Mouse (Mus musculus) lung, embryonic 16.5 days (tissue): ENCODE measurements at regions not wholly inside any gene's neighbourhood (a gene's known extent, or its start where the extent isn't known, plus 50 kb on each side); places are given as distances from the start of the nearest gene placed in this dataset.

Source experiments
- ATAC-seq: fragments of 200-750 bp; cut with Nextera tagmentation; 2 replicates; pipeline ENCODE4 v1.8.0; 2017; ENCODE audit warnings: low read depth, mild to moderate bottlenecking, moderate library complexity
- H3K27ac ChIP-seq: fragments of 300-500 bp; sonication (generic); 2 replicates; pipeline ENCODE4 v1.5.1; 2014; ENCODE audit warnings: mild to moderate bottlenecking, control low read depth, low read length
- H3K27me3 ChIP-seq: fragments of 300-500 bp; sonication (generic); 2 replicates; pipeline ENCODE4 v1.6.1; 2014; ENCODE audit warnings: low read depth, low read length, mixed read lengths; ENCODE audit not compliant: control insufficient read depth, insufficient read depth
- H3K36me3 ChIP-seq: fragments of 300-500 bp; sonication (generic); 2 replicates; pipeline ENCODE4 v1.6.1; 2014; ENCODE audit warnings: low read length; ENCODE audit not compliant: control insufficient read depth, insufficient read depth
- H3K4me1 ChIP-seq: fragments of 300-500 bp; sonication (generic); replicated peaks from 2 replicates; pipeline ENCODE4 v1.6.1; 2014; ENCODE audit warnings: low read length, mixed read lengths; ENCODE audit not compliant: control insufficient read depth, insufficient read depth
- H3K4me2 ChIP-seq: fragments of 300-500 bp; sonication (generic); 2 replicates; pipeline ENCODE4 v1.6.1; 2014; ENCODE audit warnings: low read depth, low read length, control low read depth
- H3K4me3 ChIP-seq: fragments of 300-500 bp; sonication (generic); 2 replicates; pipeline ENCODE4 v1.5.1; 2014; ENCODE audit warnings: mild to moderate bottlenecking, low read length, control low read depth
- H3K9ac ChIP-seq: fragments of 300-500 bp; sonication (generic); 2 replicates; pipeline ENCODE4 v1.6.1; 2014; ENCODE audit warnings: low read length, control low read depth
- H3K9me3 ChIP-seq: fragments of 300-500 bp; sonication (generic); 2 replicates; pipeline ENCODE4 v1.6.1; 2016; ENCODE audit warnings: low read length; ENCODE audit not compliant: control insufficient read depth
- WGBS: fragments of 180-500 bp; shearing (Covaris S2); extraction: QIAGEN DNeasy Blood & Tissue Kit; methylation state at CpG from one replicate; pipeline ENCODE4 v1.1.7; 2014; 5-methylcytosine and 5-hydroxymethylcytosine counted together

DNA sequence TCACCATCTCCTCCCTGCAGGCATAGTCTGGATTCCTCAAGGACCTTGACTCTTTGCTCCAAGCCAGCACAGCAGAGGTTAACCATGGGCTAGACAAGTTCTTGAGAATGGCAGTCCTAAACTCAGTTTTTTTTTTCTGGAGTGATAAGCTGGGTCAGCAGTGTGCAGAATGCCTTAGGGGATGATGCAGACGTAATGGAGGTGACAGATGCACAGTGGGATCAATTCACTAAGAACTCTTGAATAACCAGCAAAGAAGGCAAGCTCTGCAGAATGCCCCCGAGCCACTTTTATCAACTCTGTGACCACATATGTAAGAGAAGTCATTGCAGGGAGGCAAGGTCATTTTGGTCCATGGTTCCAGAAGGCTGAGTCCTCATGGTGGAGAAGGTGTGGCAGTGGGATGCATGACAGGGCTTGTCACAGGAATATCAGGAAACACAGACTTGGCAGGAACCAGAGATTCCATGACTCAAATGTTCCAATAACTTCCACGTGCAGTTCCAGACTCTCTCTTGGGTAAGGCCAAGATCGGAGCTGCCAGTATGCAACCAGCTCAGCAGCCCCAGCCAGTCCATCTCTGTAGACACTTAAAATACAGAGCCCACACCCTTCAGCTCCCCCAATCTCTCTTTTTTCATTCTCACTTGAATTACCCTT, 494.3 kb downstream of the Cdh26 start:
- H3K9ac ChIP-seq, result no peak overlapping the region
- no peaks in the 10 kb centered on the region for H3K36me3 ChIP-seq
- H3K4me2 ChIP-seq, result no peak overlapping the region
- no peak overlapping the region for H3K4me3 ChIP-seq
- H3K27ac ChIP-seq, result no peak overlapping the region
- 57% methylated on average over 4 of the region's 4 CpGs for WGBS
- ATAC-seq, result no peak
- no peaks in the 10 kb centered on the region for H3K27me3 ChIP-seq
- no peaks in the 10 kb centered on the region for H3K9me3 ChIP-seq
- H3K4me1 ChIP-seq, result no peaks in the 10 kb centered on the region

DNA sequence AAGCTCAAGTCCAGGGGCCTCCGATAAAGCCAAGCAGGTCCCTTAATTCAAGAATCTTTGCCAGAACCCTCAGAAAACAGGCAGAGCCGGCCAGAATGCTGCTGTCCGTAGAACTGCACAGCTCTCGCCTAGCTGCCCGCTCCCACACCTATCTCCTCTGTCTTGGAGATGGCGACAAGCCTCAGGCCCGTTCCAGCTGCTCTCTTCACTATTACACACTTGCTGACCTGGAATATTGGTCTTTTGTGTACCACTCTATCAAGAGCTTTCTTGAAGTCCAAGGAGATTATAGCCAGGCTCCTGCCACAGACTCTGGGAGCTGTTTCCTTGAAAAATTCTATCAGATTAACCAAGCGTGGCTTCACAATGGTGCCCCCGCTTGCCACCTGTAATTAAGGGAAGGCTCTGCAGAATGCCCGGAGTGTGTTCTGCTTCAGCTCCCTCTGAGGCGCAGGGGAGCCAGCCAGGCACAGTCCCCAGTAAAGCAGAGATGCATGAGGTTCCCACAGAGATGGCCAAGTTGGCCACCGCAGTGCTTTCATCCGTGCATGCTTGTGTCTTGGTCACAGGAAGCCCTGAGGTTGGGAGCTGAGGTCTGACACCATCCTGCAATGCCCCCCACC, 496.8 kb downstream of the Cdh26 start:
- Histone ChIP-seq H3K27ac (no peak overlapping the region), H3K36me3 (no peaks in the 10 kb centered on the region), H3K4me2 (no peak overlapping the region), H3K4me1 (no peaks in the 10 kb centered on the region), H3K9ac (no peak overlapping the region), H3K4me3 (no peak overlapping the region), H3K27me3 (no peaks in the 10 kb centered on the region), H3K9me3 (no peaks in the 10 kb centered on the region)
- no peak for ATAC-seq
- WGBS, result 75% methylated on average over 13 of the region's 13 CpGs

- H3K4me3 ChIP-seq, result no peak overlapping the region
- no peaks in the 10 kb centered on the region for H3K27me3 ChIP-seq
- H3K9me3 ChIP-seq, result no peaks in the 10 kb centered on the region
- no peaks in the 10 kb centered on the region for H3K4me1 ChIP-seq
- WGBS, result 67% methylated on average over 6 of the region's 6 CpGs
- no peak overlapping the region for H3K27ac ChIP-seq
- no peak for ATAC-seq
- H3K4me2 ChIP-seq, result no peak overlapping the region
- no peak overlapping the region for H3K9ac ChIP-seq
- no peaks in the 10 kb centered on the region for H3K36me3 ChIP-seq
These were observed 498.7 kb downstream of the Cdh26 start for GRCm38 (mm10) chr2:178929033-178929432.

GRCm38 (mm10) chr2:178930125-178930524, 499.8 kb downstream of the Cdh26 start:
- H3K4me3 ChIP-seq, result no peak overlapping the region
- H3K9ac ChIP-seq, result no peak overlapping the region
- 51% methylated on average over 2 of the region's 2 CpGs for WGBS
- no peak for ATAC-seq
- H3K27me3 ChIP-seq, result no peaks in the 10 kb centered on the region
- no peak overlapping the region for H3K4me2 ChIP-seq
- H3K4me1 ChIP-seq, result no peaks in the 10 kb centered on the region
- H3K27ac ChIP-seq, result no peak overlapping the region
- no peaks in the 10 kb centered on the region for H3K9me3 ChIP-seq
- no peaks in the 10 kb centered on the region for H3K36me3 ChIP-seq

GRCm38 (mm10) chr2:178948471-178948870, 493.8 kb upstream of the Cdh4 start:
- ATAC-seq, result no peak
- Histone ChIP-seq H3K4me3 (no peak overlapping the region), H3K4me1 (no peaks in the 10 kb centered on the region), H3K27me3 (no peaks in the 10 kb centered on the region), H3K9ac (no peak overlapping the region), H3K9me3 (no peaks in the 10 kb centered on the region), H3K36me3 (no peaks in the 10 kb centered on the region), H3K4me2 (no peak overlapping the region), H3K27ac (no peak overlapping the region)
- WGBS, result 62% methylated on average over 6 of the region's 6 CpGs

DNA sequence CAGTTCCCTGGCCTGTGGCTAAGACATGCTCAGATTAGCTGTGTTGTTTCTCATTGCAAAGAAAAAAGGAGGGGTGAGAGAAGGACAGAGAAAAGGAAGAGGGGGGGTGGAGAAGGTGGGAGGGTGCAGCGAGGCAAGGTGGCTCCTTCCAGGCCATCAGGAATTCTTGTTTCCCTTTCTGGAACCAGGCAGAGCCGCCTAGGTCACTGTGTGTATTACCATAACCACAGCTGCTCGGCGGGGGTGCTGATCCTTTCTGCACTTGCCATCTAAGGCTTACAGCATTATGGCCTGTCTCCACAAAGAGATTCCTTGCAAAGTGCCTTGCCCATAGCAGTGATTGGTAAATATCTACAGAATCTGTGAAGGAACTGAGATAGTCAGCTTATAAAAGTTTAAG, 493.1 kb upstream of the Cdh4 start:
- Histone ChIP-seq H3K9ac (no peak overlapping the region), H3K4me1 (no peaks in the 10 kb centered on the region), H3K4me2 (no peak overlapping the region), H3K27me3 (no peaks in the 10 kb centered on the region), H3K4me3 (no peak overlapping the region), H3K9me3 (no peaks in the 10 kb centered on the region), H3K27ac (no peak overlapping the region), H3K36me3 (no peaks in the 10 kb centered on the region)
- WGBS, result 26% methylated on average over 4 of the region's 4 CpGs
- no peak for ATAC-seq

GRCm38 (mm10) chr2:178950304-178950703, 491.9 kb upstream of the Cdh4 start:
- no peak for ATAC-seq
- Histone ChIP-seq H3K4me3 (no peak overlapping the region), H3K9me3 (no peaks in the 10 kb centered on the region), H3K27ac (no peak overlapping the region), H3K4me2 (no peak overlapping the region), H3K4me1 (no peaks in the 10 kb centered on the region), H3K27me3 (no peaks in the 10 kb centered on the region), H3K36me3 (no peaks in the 10 kb centered on the region), H3K9ac (no peak overlapping the region)
- 18% methylated on average over 1 of the region's 1 CpGs for WGBS

DNA sequence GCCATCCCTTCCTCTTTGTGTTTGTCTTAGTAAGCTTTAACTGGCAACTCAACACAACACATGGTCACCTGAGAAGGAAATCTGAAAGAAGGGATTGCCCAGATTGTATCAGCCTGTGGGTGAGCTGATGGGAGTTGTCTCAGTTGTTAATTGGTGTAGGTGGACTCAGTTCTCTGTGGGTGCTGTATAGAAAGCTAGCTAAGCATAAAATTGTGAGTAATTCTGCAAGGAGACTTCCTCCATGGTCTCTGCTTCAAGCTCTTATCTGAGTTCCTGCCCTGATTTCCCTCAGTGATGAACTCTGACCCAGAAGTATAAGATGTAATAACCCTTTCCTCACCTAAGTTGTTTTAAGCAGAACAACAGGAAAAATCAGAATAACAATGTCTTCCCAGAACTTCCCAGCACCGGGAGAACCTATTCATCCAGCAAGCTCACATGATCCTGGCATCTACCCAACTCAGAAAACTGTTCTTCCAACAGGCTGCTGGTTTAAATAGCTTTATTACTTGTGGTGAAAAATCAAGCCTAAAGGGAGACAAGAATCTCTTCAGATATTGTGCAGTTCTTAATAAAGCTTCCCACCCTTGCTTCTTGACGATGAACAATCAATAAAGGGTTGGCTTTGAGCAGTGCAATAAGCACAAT, 487.7 kb upstream of the Cdh4 start:
- Histone ChIP-seq H3K27me3 (no peaks in the 10 kb centered on the region), H3K4me2 (no peak overlapping the region), H3K9ac (no peak overlapping the region), H3K27ac (no peak overlapping the region), H3K4me1 (no peaks in the 10 kb centered on the region), H3K36me3 (no peaks in the 10 kb centered on the region), H3K9me3 (no peaks in the 10 kb centered on the region), H3K4me3 (no peak overlapping the region)
- 63% methylated on average over 2 of the region's 2 CpGs for WGBS
- no peak for ATAC-seq

DNA sequence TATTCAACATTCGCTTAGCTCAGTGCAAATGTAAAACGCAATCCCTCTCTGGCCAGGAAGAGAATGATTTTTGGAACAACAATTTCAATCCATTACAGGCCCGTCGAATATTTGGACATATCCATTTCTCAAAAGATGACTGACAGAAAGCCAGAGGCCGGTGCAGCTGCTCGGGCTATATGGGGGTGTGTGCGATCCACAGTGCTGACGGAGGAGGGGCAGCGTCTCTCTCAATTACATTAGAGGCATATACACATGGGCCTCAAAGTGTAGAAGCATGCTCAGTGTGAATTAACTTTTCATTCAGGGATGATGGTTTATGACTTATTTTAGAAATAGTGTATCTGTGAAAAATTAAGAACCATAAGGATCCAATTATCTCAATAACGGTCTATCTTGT, 483.4 kb upstream of the Cdh4 start:
- Histone ChIP-seq H3K4me3 (no peak overlapping the region), H3K36me3 (no peaks in the 10 kb centered on the region), H3K27me3 (no peaks in the 10 kb centered on the region), H3K4me2 (no peak overlapping the region), H3K9ac (no peak overlapping the region), H3K4me1 (no peaks in the 10 kb centered on the region), H3K27ac (no peak overlapping the region), H3K9me3 (no peaks in the 10 kb centered on the region)
- WGBS, result 73% methylated on average over 10 of the region's 10 CpGs
- ATAC-seq, result no peak
